Mouse (Mus musculus) liver, embryonic 14.5 days (tissue): ENCODE results near the gene 1700023F06Rik. TPM values are rescaled to one million over a fixed set of nuclear protein-coding genes. Genes with fewer than 3 reads are reported as not detected.

Source experiments
- ATAC-seq: fragments of 200-750 bp; cut with Nextera tagmentation; 2 replicates; pipeline ENCODE4 v1.8.0; 2017; ENCODE audit warnings: moderate number of reproducible peaks, mild to moderate bottlenecking, moderate library complexity; ENCODE audit not compliant: insufficient read depth
- DNase-seq, 3 experiments: peaks; one replicate each; pipeline ENCODE4 v3.0.0-alpha.2; 2012 to 2013; ENCODE audit warnings: low read depth in 3 of 3, low spot score in 3 of 3
- H3K27ac ChIP-seq: fragments of 300-500 bp; sonication (generic); 2 replicates; pipeline ENCODE4 v1.5.1; 2014; ENCODE audit warnings: moderate library complexity, mild to moderate bottlenecking, control low read depth, inconsistent platforms
- H3K27me3 ChIP-seq: fragments of 300-500 bp; sonication (generic); 2 replicates; pipeline ENCODE4 v1.6.1; 2014; ENCODE audit warnings: mild to moderate bottlenecking, low read length, moderate library complexity; ENCODE audit not compliant: control insufficient read depth, insufficient read depth
- H3K36me3 ChIP-seq: fragments of 300-500 bp; sonication (generic); replicated peaks from 2 replicates; pipeline ENCODE4 v1.6.1; 2014; ENCODE audit warnings: low read depth; ENCODE audit not compliant: control insufficient read depth, insufficient read depth
- H3K4me1 ChIP-seq, 2 experiments: fragments of 200-500 bp in 1 of 2; fragments of 300-500 bp in 1 of 2; sonication (generic) in 1 of 2; replicated peaks; 2 replicates each; pipeline ENCODE4 v1.6.1; 2012 to 2014; ENCODE audit warnings: antibody characterized with exemption in 1 of 2, inconsistent platforms in 1 of 2, low read length in 1 of 2; ENCODE audit not compliant: control insufficient read depth in 2 of 2, insufficient read depth in 2 of 2
- H3K4me2 ChIP-seq: fragments of 300-500 bp; sonication (generic); 2 replicates; pipeline ENCODE4 v1.6.1; 2014; ENCODE audit warnings: low read depth, mild to moderate bottlenecking, control low read depth, moderate library complexity
- H3K4me3 ChIP-seq, 2 experiments: fragments of 200-500 bp in 1 of 2; fragments of 300-500 bp in 1 of 2; sonication (generic) in 1 of 2; 2 replicates each; pipeline ENCODE4 v1.5.1; 2012 to 2014; ENCODE audit warnings: low read depth in 2 of 2, low read length in 2 of 2, mild to moderate bottlenecking in 2 of 2, control low read depth in 1 of 2, inconsistent platforms in 1 of 2, moderate library complexity in 1 of 2; ENCODE audit not compliant: insufficient read depth in 1 of 2
- H3K9ac ChIP-seq: fragments of 300-500 bp; sonication (generic); replicated peaks from 2 replicates; pipeline ENCODE4 v1.6.1; 2014; ENCODE audit warnings: mild to moderate bottlenecking, control low read depth, moderate library complexity
- H3K9me3 ChIP-seq: fragments of 300-500 bp; sonication (generic); 2 replicates; pipeline ENCODE4 v1.6.1; 2016; ENCODE audit warnings: low read length, mixed read lengths; ENCODE audit not compliant: control insufficient read depth
- CTCF ChIP-seq: IDR thresholded peaks from 2 replicates; pipeline ENCODE4 v1.5.1; 2016; ENCODE audit warnings: antibody characterized with exemption, low read depth, control low read depth
- EP300 ChIP-seq: IDR thresholded peaks from 2 replicates; pipeline ENCODE4 v1.6.1; 2016; ENCODE audit warnings: antibody characterized with exemption, low read depth
- WGBS: fragments of 180-500 bp; shearing (Covaris S2); extraction: QIAGEN DNeasy Blood & Tissue Kit; methylation state at CpG from one replicate; pipeline ENCODE4 v1.1.7; 2014; ENCODE audit not compliant: insufficient replicate concordance; 5-methylcytosine and 5-hydroxymethylcytosine counted together
- polyA plus RNA-seq, 2 experiments: library from polyadenylated mRNA; depleted of rRNA in 1 of 2; stranded (reverse) in 1 of 2; unstranded in 1 of 2; fragments of >200 nt; fragmentation: Nextera tagmentation in 1 of 2; extraction: Ambion mirVana in 1 of 2; gene quantifications; 2 replicates each; pipeline versions ENCODE4 v1.2.1 to v1.2.3; 2012 to 2014

Gene 1700023F06Rik
- polyA plus RNA-seq, 2 experiments: not detected

GRCm38 (mm10) chr11:103178748-103179147 lies 29.6 kb downstream of the 1700023F06Rik start:
- DNase-seq (no peak), ATAC-seq (no peak)
- no peak overlapping the region for H3K4me2 ChIP-seq
- no peaks in the 10 kb centered on the region for H3K36me3 ChIP-seq
- peaks cover 0 to 11% of the 10 kb centered on the region in 2 experiments; a peak in 2 of 4 replicates for H3K4me1 ChIP-seq
- H3K27me3 ChIP-seq: no peaks in the 10 kb centered on the region
- TF ChIP-seq EP300 (no peak), CTCF (no peak)
- H3K4me3 ChIP-seq: no peak overlapping the region
- 72% methylated on average over 8 of the region's 8 CpGs for WGBS
- H3K9ac ChIP-seq: no peak overlapping the region
- H3K27ac ChIP-seq: no peak overlapping the region
- H3K9me3 ChIP-seq: no peaks in the 10 kb centered on the region

- peaks cover 0 to 11% of the 10 kb centered on the region in 2 experiments; a peak in 2 of 4 replicates for H3K4me1 ChIP-seq
- H3K4me2 ChIP-seq: no peak overlapping the region
- ATAC-seq (no peak), DNase-seq (peak in 1 of 3 experiments; percentile 50)
- H3K9ac ChIP-seq: no peak overlapping the region
- H3K9me3 ChIP-seq: no peaks in the 10 kb centered on the region
- H3K4me3 ChIP-seq: no peak overlapping the region
- H3K27me3 ChIP-seq: no peaks in the 10 kb centered on the region
- TF ChIP-seq CTCF (no peak), EP300 (no peak)
- H3K27ac ChIP-seq: no peak overlapping the region
- no peaks in the 10 kb centered on the region for H3K36me3 ChIP-seq
- whole genome bisulfite sequencing: 45% methylated on average over 15 of the region's 15 CpGs
Measured at GRCm38 (mm10) chr11:103177815-103178485, 30.4 kb downstream of the 1700023F06Rik start.

GRCm38 (mm10) chr11:103177216-103177615 lies 31.1 kb downstream of the 1700023F06Rik start:
- DNase-seq: no peak
- no peaks in the 10 kb centered on the region for H3K9me3 ChIP-seq
- no peak for ATAC-seq
- H3K4me2 ChIP-seq: no peak overlapping the region
- no peak overlapping the region for H3K4me3 ChIP-seq
- no peak overlapping the region for H3K9ac ChIP-seq
- WGBS: 62% methylated on average over 5 of the region's 5 CpGs
- TF ChIP-seq EP300 (no peak), CTCF (no peak)
- H3K27ac ChIP-seq: no peak overlapping the region
- H3K27me3 ChIP-seq: no peaks in the 10 kb centered on the region
- no peaks in the 10 kb centered on the region for H3K36me3 ChIP-seq
- H3K4me1 ChIP-seq: peaks cover 0 to 11% of the 10 kb centered on the region in 2 experiments; a peak in 2 of 4 replicates

GRCm38 (mm10) chr11:103176510-103176909 lies 31.8 kb downstream of the 1700023F06Rik start:
- no peak overlapping the region for H3K27ac ChIP-seq
- no peaks in the 10 kb centered on the region for H3K9me3 ChIP-seq
- H3K4me1 ChIP-seq: peaks cover 0 to 11% of the 10 kb centered on the region in 2 experiments; a peak in 2 of 4 replicates
- no peaks in the 10 kb centered on the region for H3K36me3 ChIP-seq
- no peak for TF ChIP-seq CTCF
- TF ChIP-seq EP300: no peak
- H3K9ac ChIP-seq: no peak overlapping the region
- WGBS: 76% methylated on average over 1 of the region's 1 CpGs
- no peak overlapping the region for H3K4me3 ChIP-seq
- no peak for ATAC-seq
- peaks cover 4% of the 10 kb centered on the region for H3K27me3 ChIP-seq
- no peak for DNase-seq
- no peak overlapping the region for H3K4me2 ChIP-seq

GRCm38 (mm10) chr11:103175688-103176442 lies 32.5 kb downstream of the 1700023F06Rik start:
- H3K9ac ChIP-seq: no peak overlapping the region
- H3K4me1 ChIP-seq: peaks cover 0 to 11% of the 10 kb centered on the region in 2 experiments; a peak in 2 of 4 replicates
- H3K27ac ChIP-seq: no peak overlapping the region
- H3K36me3 ChIP-seq: no peaks in the 10 kb centered on the region
- H3K4me2 ChIP-seq: no peak overlapping the region
- DNase-seq: no peak
- H3K9me3 ChIP-seq: no peaks in the 10 kb centered on the region
- ATAC-seq: no peak
- no peak for TF ChIP-seq CTCF
- no peak for TF ChIP-seq EP300
- WGBS: 43% methylated on average over 14 of the region's 14 CpGs
- peaks cover 11% of the 10 kb centered on the region for H3K27me3 ChIP-seq
- H3K4me3 ChIP-seq: no peak overlapping the region
